Mouse (Mus musculus) embryo, embryonic 9.5 days (tissue): ENCODE measurements around the gene Ifnar2.

Experiments
- DNase-seq: peaks from one replicate; pipeline ENCODE4 v3.0.0-alpha.2; 2017; ENCODE audit errors: extremely low spot score

The Ifnar2 gene

GRCm38 (mm10) chr16:91358555-91358954, 14.0 kb upstream of the Ifnar2 start:
- peak; percentile 81 for DNase-seq

GRCm38 (mm10) chr16:91359531-91359930, 13.1 kb upstream of the Ifnar2 start:
- DNase-seq = no peak

GRCm38 (mm10) chr16:91360162-91360561, 12.4 kb upstream of the Ifnar2 start:
- DNase-seq = no peak

GRCm38 (mm10) chr16:91362006-91362405, 10.6 kb upstream of the Ifnar2 start:
- no peak for DNase-seq

- no peak for DNase-seq
Measured at GRCm38 (mm10) chr16:91362616-91363272, 9.8 kb upstream of the Ifnar2 start.

DNA sequence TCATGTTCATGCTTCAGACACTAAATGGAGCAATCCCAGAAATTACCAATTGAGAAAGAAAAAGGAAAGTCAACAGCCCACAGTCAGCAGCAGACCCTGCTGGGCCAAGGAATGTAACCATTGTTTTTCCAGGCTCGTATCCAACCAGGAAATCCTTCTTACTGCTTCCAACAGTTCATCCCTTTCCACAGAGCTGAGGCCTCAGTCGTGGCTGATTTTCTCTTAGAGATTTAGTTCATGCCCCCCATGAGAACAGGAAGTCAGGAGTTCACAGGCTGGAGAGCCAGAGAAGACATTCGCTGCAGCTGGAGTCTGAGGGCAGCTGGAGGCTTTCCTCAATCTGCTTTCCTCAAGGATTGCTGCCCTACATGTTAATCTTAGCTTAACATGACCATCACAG, 9.1 kb upstream of the Ifnar2 start:
- DNase-seq = no peak

- no peak for DNase-seq
Measured at GRCm38 (mm10) chr16:91366567-91366966, 6.0 kb upstream of the Ifnar2 start.

DNA sequence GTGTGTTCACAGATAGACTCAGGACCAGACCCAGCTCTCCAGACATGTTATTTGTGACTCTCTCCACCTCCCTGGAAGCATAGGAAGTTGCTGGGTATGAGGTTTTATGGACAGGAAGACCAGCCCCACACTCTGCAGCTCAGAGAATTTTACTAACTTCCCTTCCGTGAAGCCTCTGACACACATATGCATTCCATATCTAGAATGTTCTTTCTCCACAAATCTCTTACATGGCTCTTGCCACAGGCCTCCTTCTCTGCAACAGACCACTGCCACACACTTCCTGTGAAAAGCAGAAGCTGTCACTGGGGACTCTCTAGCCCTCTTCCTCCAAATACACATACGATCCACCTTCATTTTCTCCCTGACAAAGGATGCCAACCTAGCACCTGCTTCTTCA, 5.5 kb upstream of the Ifnar2 start:
- no peak for DNase-seq

- no peak for DNase-seq
Measured at GRCm38 (mm10) chr16:91373473-91374252, 1.1 kb downstream of the Ifnar2 start.

GRCm38 (mm10) chr16:91374253-91374634, 1.7 kb downstream of the Ifnar2 start:
- no peak for DNase-seq

- DNase-seq = no peak
Measured at GRCm38 (mm10) chr16:91376701-91377100, 4.1 kb downstream of the Ifnar2 start.

DNA sequence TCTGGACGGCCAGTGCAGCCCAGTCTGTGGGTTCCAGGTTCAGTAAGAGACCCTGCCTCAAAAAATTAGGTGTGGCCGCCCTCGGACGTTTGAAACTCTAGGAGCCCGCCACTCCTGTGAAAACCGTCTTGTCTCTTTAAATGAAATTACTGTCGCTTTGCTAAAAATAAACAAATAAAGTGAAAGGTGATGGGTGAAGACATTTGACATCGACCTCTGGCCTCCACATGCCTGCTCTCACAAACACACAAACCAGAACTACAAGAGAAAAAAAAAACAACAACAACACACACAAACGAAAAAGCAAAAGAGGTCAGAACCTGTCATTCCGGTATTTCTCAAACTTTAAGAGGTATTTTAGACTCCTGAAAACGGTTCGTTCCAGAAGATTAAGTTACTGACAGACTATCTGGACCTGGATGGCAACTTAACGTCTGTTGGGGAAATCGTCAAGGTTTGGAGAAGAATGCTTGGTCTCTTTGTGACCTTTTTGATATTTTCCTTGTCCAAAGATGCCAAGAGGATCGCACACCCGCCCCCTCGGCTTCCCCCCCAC, 5.9 kb downstream of the Ifnar2 start:
- DNase-seq = peak; percentile 14

- peak; percentile 17 for DNase-seq
Measured at GRCm38 (mm10) chr16:91378991-91379390, 6.4 kb downstream of the Ifnar2 start.

- no peak for DNase-seq
Measured at GRCm38 (mm10) chr16:91379412-91379811, 6.8 kb downstream of the Ifnar2 start.

DNA sequence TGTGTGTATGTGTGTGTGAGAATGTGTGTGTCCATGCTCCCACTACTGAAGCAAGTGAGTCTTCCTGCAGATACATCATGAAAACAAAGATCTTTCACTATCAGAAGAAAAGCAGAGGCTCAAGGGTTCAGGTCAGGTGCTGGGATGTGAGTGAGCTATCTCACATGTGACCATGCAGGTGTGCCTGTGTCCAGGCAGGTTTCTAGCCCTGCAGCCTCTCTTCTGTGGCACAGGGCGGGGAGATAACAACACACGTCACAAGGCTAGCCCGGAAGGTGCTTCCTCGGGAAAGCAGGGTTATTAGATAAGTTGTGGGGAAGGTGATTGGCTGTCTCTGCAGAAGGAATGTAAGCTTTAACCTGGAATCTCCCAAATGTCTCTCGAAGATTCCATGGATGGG, 7.6 kb downstream of the Ifnar2 start:
- DNase-seq = no peak

GRCm38 (mm10) chr16:91381606-91382005, 9.0 kb downstream of the Ifnar2 start:
- DNase-seq = no peak

- no peak for DNase-seq
Measured at GRCm38 (mm10) chr16:91382261-91382790, 9.7 kb downstream of the Ifnar2 start.

DNA sequence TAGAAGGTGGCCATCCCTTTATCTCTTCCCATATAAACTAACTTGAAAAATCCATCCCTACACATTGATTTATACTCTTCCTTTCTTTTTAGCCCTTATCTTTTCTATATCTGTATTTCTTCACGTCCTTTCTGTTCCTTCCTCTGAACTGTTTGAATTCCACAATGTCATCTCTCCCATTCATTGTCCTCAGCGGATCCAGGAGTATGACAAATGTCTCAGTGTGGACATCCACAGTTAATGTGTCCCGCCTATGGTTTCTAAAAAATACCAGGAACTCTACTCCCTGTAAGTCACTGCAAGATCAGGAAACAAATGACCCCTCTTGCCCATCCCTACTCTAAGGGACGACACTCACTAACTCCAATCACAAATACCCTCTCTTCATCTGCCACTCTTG, 11.6 kb downstream of the Ifnar2 start:
- no peak for DNase-seq

DNA sequence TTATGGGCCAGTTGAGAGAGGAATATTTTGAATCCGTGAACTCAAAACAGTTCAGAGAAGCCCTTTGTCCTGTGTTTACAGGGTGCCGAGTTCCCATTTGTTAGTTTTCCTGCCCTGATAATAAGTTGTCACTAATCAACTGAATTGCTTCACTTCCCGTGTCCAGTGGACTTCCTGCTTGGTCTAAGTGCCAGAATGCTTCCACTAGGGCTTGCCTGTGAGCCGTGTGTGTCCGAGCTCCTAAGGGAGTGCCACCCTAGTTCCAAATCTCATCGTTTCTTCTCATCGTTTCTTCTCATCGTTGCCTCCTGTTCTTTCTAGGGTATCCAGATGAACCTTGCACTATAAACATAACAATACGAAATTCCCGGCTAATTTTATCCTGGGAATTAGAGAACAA, 13.0 kb downstream of the Ifnar2 start:
- no peak for DNase-seq

DNA sequence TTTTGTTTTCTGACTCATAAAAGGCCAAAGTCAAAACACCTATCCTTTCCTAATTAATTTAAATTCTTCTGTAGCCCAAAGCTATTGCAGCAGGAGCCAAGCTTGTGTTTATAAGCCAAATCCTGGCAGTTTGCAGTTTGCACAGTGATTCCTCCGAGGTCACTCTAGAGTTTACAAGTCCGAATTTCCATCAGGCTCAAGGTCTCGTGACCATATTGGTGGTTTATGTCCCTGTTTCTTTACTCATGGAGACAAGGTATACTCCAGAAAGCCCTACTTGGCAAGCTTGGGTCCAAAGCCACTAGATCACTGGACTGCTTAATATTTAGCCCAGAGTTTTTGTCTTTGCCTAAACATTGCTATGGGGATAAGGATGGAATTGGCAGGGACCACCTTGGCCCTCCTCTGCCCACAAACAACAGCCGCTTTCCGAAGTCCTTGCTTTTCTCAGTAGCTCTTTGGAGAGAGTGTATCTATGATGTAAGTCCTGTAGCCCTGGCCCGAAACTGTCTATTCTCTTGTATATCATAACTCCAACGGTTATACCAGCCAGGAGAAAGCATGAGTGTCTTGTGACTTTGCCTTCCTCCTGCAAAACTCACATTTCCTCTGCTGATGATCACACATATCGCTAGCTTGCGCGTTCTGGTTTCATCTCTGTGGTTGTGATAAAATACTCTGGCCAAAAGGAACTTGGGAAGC, 14.0 kb downstream of the Ifnar2 start:
- DNase-seq = no peak

GRCm38 (mm10) chr16:91387121-91387486, 14.5 kb downstream of the Ifnar2 start:
- DNase-seq = no peak

DNA sequence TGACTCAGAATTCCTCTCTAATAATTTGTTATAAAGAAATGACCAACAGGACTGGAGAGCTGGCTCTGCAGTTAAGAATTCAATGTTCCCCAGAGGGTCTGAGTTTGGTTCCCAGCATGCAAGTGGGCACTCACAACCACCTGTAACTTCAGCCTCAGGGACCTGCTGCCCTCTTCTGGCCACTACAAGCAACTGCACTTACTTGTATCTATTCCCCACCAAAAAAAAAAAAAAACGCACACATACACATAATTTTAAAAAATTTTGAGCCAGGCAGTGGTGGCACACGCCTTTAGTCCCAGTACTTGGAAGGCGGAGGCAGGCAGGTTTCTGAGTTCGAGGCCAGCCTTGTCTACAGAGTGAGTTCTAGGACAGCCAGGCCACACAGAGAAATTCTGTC, 17.5 kb downstream of the Ifnar2 start:
- DNase-seq = no peak
